Mouse (Mus musculus) urinary bladder, postnatal 10 days (tissue): ENCODE results near the gene Rab20.

Experiments used
- DNase-seq: peaks from one replicate; pipeline ENCODE4 v3.0.0; 2022; ENCODE audit warnings: low spot score

Gene Rab20

GRCm38 (mm10) chr8:11404614-11405013 lies 73.9 kb downstream of the Rab20 start:
- no peak for DNase-seq

- DNase-seq, result no peak
These were observed 74.7 kb downstream of the Rab20 start for GRCm38 (mm10) chr8:11403813-11404212.
